Mouse (Mus musculus): ENCODE measurements around the gene Arhgap18. TPM values are rescaled to one million over a fixed set of nuclear protein-coding genes. Genes with fewer than 3 reads are reported as not detected.

Arhgap18 gene
- polyA plus RNA-seq, 2 experiments, result 3.5 to 6.8 TPM

- Histone ChIP-seq H3K4me3 (ENCODE audit: insufficient read depth in 1 of 2, low read depth in 2 of 2, low read length in 2 of 2) (no peak overlapping the region), H3K9me3 (ENCODE audit: control insufficient read depth, low read length) (no peaks in the 10 kb centered on the region), H3K9ac (replicated peaks) (no peak overlapping the region), H3K4me2 (ENCODE audit: low read depth) (no peak overlapping the region), H3K27ac (no peak overlapping the region), H3K27me3 (ENCODE audit: control insufficient read depth, insufficient read depth, low read length) (no peaks in the 10 kb centered on the region), H3K4me1 (replicated peaks; ENCODE audit: control insufficient read depth in 2 of 2, insufficient read depth in 2 of 2, low read length in 1 of 2) (no peaks in the 10 kb centered on the region), H3K36me3 (replicated peaks; ENCODE audit: control insufficient read depth, insufficient read depth, low read depth) (no peaks in the 10 kb centered on the region)
- DNase-seq (ENCODE audit: low read depth in 3 of 3, low spot score in 3 of 3), result no peak
- no peak for TF ChIP-seq EP300 (IDR thresholded peaks at IDR 0.05; ENCODE audit: low read depth)
- TF ChIP-seq CTCF (IDR thresholded peaks at IDR 0.05; ENCODE audit: low read depth), result no peak
- WGBS (ENCODE audit: insufficient replicate concordance), result 47% methylated on average over 2 of the region's 2 CpGs
- no peak for ATAC-seq (ENCODE audit: insufficient read depth)
Observed at GRCm38 (mm10) chr10:26870802-26871201, 117.6 kb downstream of the Arhgap18 start.

- Histone ChIP-seq H3K4me1 (replicated peaks; ENCODE audit: control insufficient read depth in 2 of 2, insufficient read depth in 2 of 2, low read length in 1 of 2) (no peaks in the 10 kb centered on the region), H3K4me3 (ENCODE audit: insufficient read depth in 1 of 2, low read depth in 2 of 2, low read length in 2 of 2) (no peak overlapping the region), H3K27me3 (ENCODE audit: control insufficient read depth, insufficient read depth, low read length) (no peaks in the 10 kb centered on the region), H3K36me3 (replicated peaks; ENCODE audit: control insufficient read depth, insufficient read depth, low read depth) (no peaks in the 10 kb centered on the region), H3K9ac (replicated peaks) (no peak overlapping the region), H3K27ac (no peak overlapping the region), H3K9me3 (ENCODE audit: control insufficient read depth, low read length) (no peaks in the 10 kb centered on the region), H3K4me2 (ENCODE audit: low read depth) (no peak overlapping the region)
- DNase-seq (ENCODE audit: low read depth in 3 of 3, low spot score in 3 of 3) (no peak), ATAC-seq (ENCODE audit: insufficient read depth) (no peak)
- 73% methylated on average over 11 of the region's 11 CpGs for WGBS (ENCODE audit: insufficient replicate concordance)
- TF ChIP-seq CTCF (IDR thresholded peaks at IDR 0.05; ENCODE audit: low read depth) (no peak), EP300 (IDR thresholded peaks at IDR 0.05; ENCODE audit: low read depth) (no peak)
Observed at GRCm38 (mm10) chr10:26877309-26877708, 124.1 kb downstream of the Arhgap18 start.

- Histone ChIP-seq H3K36me3 (replicated peaks; ENCODE audit: control insufficient read depth, insufficient read depth, low read depth) (no peaks in the 10 kb centered on the region), H3K9me3 (ENCODE audit: control insufficient read depth, low read length) (no peaks in the 10 kb centered on the region), H3K4me2 (ENCODE audit: low read depth) (no peak overlapping the region), H3K4me1 (replicated peaks; ENCODE audit: control insufficient read depth in 2 of 2, insufficient read depth in 2 of 2, low read length in 1 of 2) (no peaks in the 10 kb centered on the region), H3K27ac (no peak overlapping the region), H3K4me3 (ENCODE audit: insufficient read depth in 1 of 2, low read depth in 2 of 2, low read length in 2 of 2) (no peak overlapping the region), H3K27me3 (ENCODE audit: control insufficient read depth, insufficient read depth, low read length) (no peaks in the 10 kb centered on the region), H3K9ac (replicated peaks) (no peak overlapping the region)
- WGBS (ENCODE audit: insufficient replicate concordance), result 49% methylated on average over 9 of the region's 9 CpGs
- no peak for DNase-seq (ENCODE audit: low read depth in 3 of 3, low spot score in 3 of 3)
- TF ChIP-seq EP300 (IDR thresholded peaks at IDR 0.05; ENCODE audit: low read depth) (no peak), CTCF (IDR thresholded peaks at IDR 0.05; ENCODE audit: low read depth) (no peak)
- no peak for ATAC-seq (ENCODE audit: insufficient read depth)
Observed at GRCm38 (mm10) chr10:26878924-26879600, 125.8 kb downstream of the Arhgap18 start.

DNA sequence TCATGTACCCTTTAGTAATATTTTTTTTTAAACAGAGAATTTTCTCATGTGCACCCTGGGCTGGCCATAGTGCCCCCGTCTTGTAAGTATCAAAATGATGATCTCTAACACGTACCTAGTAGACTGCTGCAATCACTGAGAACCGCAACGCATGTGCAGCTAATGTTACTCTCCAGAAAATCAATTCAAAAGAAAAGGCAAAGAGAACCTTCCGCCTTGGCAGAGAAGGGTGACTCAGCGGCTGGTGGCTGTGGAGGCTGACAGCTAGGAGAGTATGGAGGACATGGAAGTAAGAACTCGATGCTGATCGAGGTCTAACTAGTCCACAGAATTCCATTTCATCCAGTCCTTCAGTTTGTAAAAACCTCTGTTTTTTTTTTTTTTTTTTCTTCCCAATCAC lies 131.7 kb downstream of the Arhgap18 start:
- no peak overlapping the region for H3K4me3 ChIP-seq (ENCODE audit: insufficient read depth in 1 of 2, low read depth in 2 of 2, low read length in 2 of 2)
- no peak for DNase-seq (ENCODE audit: low read depth in 3 of 3, low spot score in 3 of 3)
- H3K9ac ChIP-seq (replicated peaks), result no peak overlapping the region
- H3K36me3 ChIP-seq (replicated peaks; ENCODE audit: control insufficient read depth, insufficient read depth, low read depth), result no peaks in the 10 kb centered on the region
- TF ChIP-seq EP300 (IDR thresholded peaks at IDR 0.05; ENCODE audit: low read depth), result no peak
- no peak for TF ChIP-seq CTCF (IDR thresholded peaks at IDR 0.05; ENCODE audit: low read depth)
- 76% methylated on average over 8 of the region's 8 CpGs for WGBS (ENCODE audit: insufficient replicate concordance)
- ATAC-seq (ENCODE audit: insufficient read depth), result no peak
- no peak overlapping the region for H3K4me2 ChIP-seq (ENCODE audit: low read depth)
- H3K9me3 ChIP-seq (ENCODE audit: control insufficient read depth, low read length), result no peaks in the 10 kb centered on the region
- H3K27me3 ChIP-seq (ENCODE audit: control insufficient read depth, insufficient read depth, low read length), result no peaks in the 10 kb centered on the region
- H3K4me1 ChIP-seq (replicated peaks; ENCODE audit: control insufficient read depth in 2 of 2, insufficient read depth in 2 of 2, low read length in 1 of 2), result no peaks in the 10 kb centered on the region
- H3K27ac ChIP-seq, result no peak overlapping the region

GRCm38 (mm10) chr10:26889226-26889625 lies 136.0 kb downstream of the Arhgap18 start:
- TF ChIP-seq CTCF (IDR thresholded peaks at IDR 0.05; ENCODE audit: low read depth) (no peak), EP300 (IDR thresholded peaks at IDR 0.05; ENCODE audit: low read depth) (no peak)
- DNase-seq (ENCODE audit: low read depth in 3 of 3, low spot score in 3 of 3) (no peak), ATAC-seq (ENCODE audit: insufficient read depth) (no peak)
- Histone ChIP-seq H3K9ac (replicated peaks) (no peak overlapping the region), H3K27ac (no peak overlapping the region), H3K4me2 (ENCODE audit: low read depth) (no peak overlapping the region), H3K9me3 (ENCODE audit: control insufficient read depth, low read length) (no peaks in the 10 kb centered on the region), H3K36me3 (replicated peaks; ENCODE audit: control insufficient read depth, insufficient read depth, low read depth) (no peaks in the 10 kb centered on the region), H3K4me3 (ENCODE audit: insufficient read depth in 1 of 2, low read depth in 2 of 2, low read length in 2 of 2) (no peak overlapping the region), H3K4me1 (replicated peaks; ENCODE audit: control insufficient read depth in 2 of 2, insufficient read depth in 2 of 2, low read length in 1 of 2) (no peaks in the 10 kb centered on the region), H3K27me3 (ENCODE audit: control insufficient read depth, insufficient read depth, low read length) (no peaks in the 10 kb centered on the region)
- WGBS (ENCODE audit: insufficient replicate concordance), result 59% methylated on average over 6 of the region's 6 CpGs
